Mouse (Mus musculus) gastrocnemius, postnatal 14 days (tissue): ENCODE results near the gene Pla2g15. TPM values are rescaled to one million over a fixed set of nuclear protein-coding genes. Genes with fewer than 3 reads are reported as not detected.

Source experiments
- DNase-seq: peaks from one replicate; pipeline ENCODE4 v3.0.0; 2021; ENCODE audit warnings: mixed read lengths
- intact Hi-C: fragments of 180-260 bp; cut with DNase I; formaldehyde crosslinking; loops from one replicate; pipeline ENCODE4 v1.15.1; 2025; ENCODE audit warnings: low total_unique reads
- long read RNA-seq, 2 experiments: library from polyadenylated mRNA; stranded (forward); transcript quantifications; one replicate each; pipeline ENCODE4 v2.0.0; 2021
- total RNA-seq, 2 experiments: library from RNA; stranded (reverse); gene quantifications; 2 replicates each; pipeline ENCODE4 v1.2.3; 2021

Gene Pla2g15
- total RNA-seq: 1 to 10 TPM; 4.5 to 5.0 TPM
- long read RNA-seq, experiment 1, partial matches to known transcripts: 0 of 3 reads
- long read RNA-seq, experiment 1, other reads (novel, unspliced or antisense): 0 of 3 reads
- long read RNA-seq, experiment 2, partial matches to known transcripts: 0 of 6 reads
- long read RNA-seq, experiment 2, other reads (novel, unspliced or antisense): 2 of 6 reads

- DNase-seq: peak; percentile 93
- intact Hi-C loops: loop anchor here (10.0 kb wide), 1 partner anchor 245 kb away; no protein-coding TSS in a partner anchor
Measured at GRCm38 (mm10) chr8:106149801-106150652, at the start of gene Pla2g15. Gene Pla2g15, plus strand, starts transcription at chr8:106150399.

DNA sequence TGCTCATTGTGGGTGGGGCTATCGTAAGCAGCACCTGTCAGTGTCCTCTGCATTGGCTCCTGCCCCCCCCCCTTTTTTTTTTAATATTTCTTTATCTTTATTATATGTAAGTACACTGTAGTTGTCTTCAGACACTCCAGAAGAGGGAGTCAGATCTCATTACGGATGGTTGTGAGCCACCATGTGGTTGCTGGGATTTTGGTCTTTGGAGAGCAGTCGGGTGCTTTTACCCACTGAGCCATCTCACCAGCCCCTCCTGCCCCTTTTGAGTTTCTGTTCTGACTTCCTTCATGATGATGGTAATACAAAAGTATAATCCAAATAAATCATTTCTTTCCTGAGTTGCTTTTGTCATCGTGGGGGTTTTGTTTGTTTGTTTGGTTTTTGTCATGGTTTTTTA, 47.9 kb upstream of the Pla2g15 start:
- intact Hi-C loops: no loop called here
- no peak for DNase-seq

DNA sequence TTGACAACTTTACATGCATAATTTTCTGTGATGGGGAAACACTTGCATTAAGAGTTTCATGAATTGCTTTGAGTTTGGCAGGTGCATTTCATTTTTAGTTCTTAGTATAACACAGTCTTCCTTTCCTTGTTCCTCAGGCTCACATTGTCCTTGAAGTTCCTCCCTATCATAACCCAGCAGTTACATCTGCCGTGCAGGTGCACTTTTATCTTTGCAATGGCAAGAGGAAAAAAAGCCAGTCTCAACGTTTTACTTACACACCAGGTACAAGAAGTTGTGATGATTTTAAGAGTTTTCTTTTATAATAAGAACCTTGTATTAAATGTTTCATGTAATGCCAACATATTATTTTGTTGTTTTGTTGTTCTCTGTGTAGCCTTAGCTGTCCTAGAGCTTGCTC, 46.3 kb upstream of the Pla2g15 start:
- DNase-seq: no peak
- intact Hi-C loops: no loop called here

DNA sequence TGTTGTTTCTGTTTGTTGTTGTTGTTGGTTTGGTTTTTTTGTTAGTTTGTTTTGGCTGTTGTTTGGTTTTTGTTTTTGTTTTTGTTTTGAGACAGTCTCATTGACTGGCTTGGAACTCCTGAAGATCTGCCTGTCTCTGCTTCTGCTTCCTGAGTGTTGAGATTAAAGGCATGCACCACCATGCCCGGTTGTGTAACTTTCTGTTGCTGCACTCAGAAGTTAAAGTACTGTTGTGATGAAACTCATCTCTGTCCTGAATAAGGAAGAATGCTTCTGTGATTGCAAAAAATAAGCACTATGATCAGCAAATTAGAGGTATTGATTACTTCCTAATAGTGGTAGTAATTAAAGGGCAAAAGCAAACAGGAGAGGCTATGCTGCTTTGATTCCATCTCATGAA, 44.0 kb upstream of the Pla2g15 start:
- intact Hi-C loops: no loop called here
- no peak for DNase-seq

DNA sequence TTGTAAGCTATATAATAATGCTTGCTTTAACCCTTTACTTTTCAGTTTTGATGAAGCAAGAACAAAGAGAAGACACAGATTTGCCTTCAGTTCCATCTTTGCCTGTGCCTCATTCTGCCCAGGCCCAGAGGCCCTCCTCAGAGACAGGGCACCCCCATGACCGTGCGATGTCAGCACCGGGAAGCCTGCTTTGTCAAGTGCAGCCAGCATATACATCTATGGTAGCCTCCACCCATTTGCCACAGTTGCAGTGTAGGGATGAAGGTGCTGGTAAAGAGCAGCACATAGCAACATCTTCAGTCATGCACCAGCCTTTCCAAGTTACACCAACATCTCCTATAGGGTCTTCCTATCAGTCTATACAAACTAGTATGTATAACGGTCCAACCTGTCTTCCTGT, 42.1 kb upstream of the Pla2g15 start:
- intact Hi-C loops: no loop called here
- DNase-seq: peak; percentile 34

GRCm38 (mm10) chr8:106108729-106109128, 41.5 kb upstream of the Pla2g15 start:
- intact Hi-C loops: no loop called here
- DNase-seq: no peak

GRCm38 (mm10) chr8:106112041-106112440, 38.2 kb upstream of the Pla2g15 start:
- intact Hi-C loops: no loop called here
- DNase-seq: no peak

GRCm38 (mm10) chr8:106112514-106112913, 37.7 kb upstream of the Pla2g15 start:
- intact Hi-C loops: no loop called here
- DNase-seq: no peak

GRCm38 (mm10) chr8:106115897-106116296, 34.3 kb upstream of the Pla2g15 start:
- no peak for DNase-seq
- intact Hi-C loops: no loop called here

- intact Hi-C loops: no loop called here
Measured at GRCm38 (mm10) chr8:106123443-106123842, 26.8 kb upstream of the Pla2g15 start.

GRCm38 (mm10) chr8:106126055-106126454, 24.1 kb upstream of the Pla2g15 start:
- intact Hi-C loops: no loop called here
- no peak for DNase-seq

More at GRCm38 (mm10) chr8:106123443-106123842, 26.8 kb upstream of the Pla2g15 start:
- DNase-seq: no peak

DNA sequence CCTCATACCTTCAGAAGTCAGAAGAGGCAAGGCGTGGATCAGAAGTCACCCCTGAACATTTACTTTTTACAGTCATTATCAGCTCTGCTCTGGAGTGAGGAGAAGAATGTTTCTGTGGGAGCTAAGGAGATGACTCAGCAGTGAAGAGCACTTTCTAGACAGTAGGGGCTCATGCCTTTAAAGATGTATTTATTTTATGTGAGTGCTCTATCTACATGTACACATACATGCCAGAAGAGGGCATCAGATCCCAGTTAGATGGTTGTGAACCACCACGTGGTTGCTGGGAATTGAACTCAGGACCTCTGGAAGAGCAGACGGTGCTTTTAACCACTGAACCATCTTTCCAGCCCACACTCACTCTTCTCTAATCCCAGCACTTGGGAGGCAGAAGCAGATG, 23.1 kb upstream of the Pla2g15 start:
- intact Hi-C loops: no loop called here

DNA sequence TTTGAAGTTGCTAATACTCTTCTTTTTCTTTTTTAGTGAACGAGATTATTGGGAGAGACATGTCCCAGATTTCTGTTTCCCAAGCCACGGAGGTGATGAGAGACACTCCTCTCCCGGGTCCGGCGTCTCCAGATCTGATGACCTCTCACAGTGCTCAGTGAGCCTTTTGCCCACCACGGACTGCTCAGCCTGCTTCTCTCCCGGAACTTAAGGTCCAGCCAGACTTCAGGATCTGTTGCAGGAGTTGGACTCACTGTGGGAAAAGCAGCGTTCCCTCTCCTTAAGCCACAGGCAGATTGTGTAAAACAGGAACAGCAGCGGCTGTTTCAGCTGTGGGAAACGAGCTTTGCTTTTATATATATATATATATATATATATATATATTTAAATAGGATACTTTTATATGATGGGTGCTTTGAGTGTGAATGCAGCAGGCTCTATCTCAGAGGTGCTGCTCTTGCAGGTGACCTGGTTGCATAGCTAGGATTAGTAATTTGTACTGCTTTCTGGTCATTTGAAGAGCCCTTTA, 22.3 kb upstream of the Pla2g15 start:
- DNase-seq: no peak

More for the DNA sequence above, 23.1 kb upstream of the Pla2g15 start:
- DNase-seq: no peak

DNA sequence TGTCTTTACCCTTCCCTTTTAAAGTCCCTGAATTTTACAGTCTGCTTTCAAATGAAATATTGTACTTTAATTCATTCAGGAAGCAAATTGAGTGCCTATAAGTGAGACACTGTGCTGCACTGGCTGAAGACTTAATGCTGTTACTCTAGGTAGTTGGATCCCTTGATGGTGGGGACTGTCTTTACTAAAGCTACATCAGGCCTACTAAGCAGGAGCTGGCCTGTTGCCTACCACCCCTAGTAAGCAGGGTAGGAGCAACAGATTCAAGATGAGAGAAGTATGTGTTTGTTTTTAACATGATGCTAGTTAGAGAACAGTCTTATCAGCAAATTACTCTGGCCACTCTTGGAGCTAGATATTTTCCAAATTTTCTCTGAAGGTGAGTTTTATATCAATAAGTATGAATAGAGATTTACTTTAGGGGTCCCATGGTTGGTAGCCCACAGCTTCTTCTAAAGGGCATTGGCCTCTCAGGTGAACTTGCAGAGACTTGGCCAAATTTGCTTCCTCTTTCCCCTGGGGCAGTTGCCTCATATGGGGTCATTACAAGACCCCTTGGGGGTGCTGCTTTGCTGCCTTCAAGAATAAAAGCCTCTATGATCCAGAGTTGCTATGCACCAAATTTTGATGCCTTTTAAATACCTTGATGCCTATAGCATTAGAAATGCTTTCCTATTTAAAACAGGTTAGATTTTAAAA, 20.8 kb upstream of the Pla2g15 start:
- intact Hi-C loops: no loop called here
- no peak for DNase-seq

More for the DNA sequence above, 22.3 kb upstream of the Pla2g15 start:
- intact Hi-C loops: no loop called here

- intact Hi-C loops: no loop called here
- DNase-seq: no peak
Measured at GRCm38 (mm10) chr8:106129997-106130396, 20.2 kb upstream of the Pla2g15 start.

DNA sequence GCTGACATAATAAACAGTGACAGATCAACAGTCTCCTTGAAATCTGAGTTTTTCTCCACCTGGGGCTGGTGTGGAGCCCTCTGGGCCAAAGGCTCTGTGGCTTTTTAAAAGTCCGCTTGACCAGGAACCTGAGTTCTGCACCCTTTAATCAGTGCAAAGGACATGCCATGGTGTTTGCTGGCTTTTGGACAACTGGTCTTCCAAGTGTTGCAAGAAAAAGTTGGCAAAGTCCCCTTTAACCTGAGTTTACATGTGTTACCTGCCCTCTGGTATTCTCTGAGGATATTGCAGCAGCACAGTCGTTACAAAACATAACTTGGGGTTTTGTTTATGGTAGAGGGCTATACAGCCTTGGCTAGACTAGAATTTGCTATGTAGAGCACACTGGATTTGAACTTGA, 19.7 kb upstream of the Pla2g15 start:
- no peak for DNase-seq
- intact Hi-C loops: no loop called here

GRCm38 (mm10) chr8:106131021-106131420, 19.2 kb upstream of the Pla2g15 start:
- no peak for DNase-seq
- intact Hi-C loops: no loop called here

GRCm38 (mm10) chr8:106131488-106132222, 18.5 kb upstream of the Pla2g15 start:
- intact Hi-C loops: no loop called here
- DNase-seq: no peak

- DNase-seq: no peak
- intact Hi-C loops: no loop called here
Measured at GRCm38 (mm10) chr8:106132356-106132755, 17.8 kb upstream of the Pla2g15 start.
